Mouse (Mus musculus) midbrain, embryonic 10.5 days (tissue): ENCODE data around the gene Rnf115. TPM values are rescaled to one million over a fixed set of nuclear protein-coding genes. Genes with fewer than 3 reads are reported as not detected.

Experiments
- DNase-seq: peaks from one replicate; pipeline ENCODE4 v3.0.0-alpha.2; 2017; ENCODE audit warnings: low spot score
- H3K27ac ChIP-seq: fragments of 300-500 bp; sonication (generic); replicated peaks from 2 replicates; pipeline ENCODE4 v1.5.1; 2016; ENCODE audit warnings: mild to moderate bottlenecking
- H3K27me3 ChIP-seq: fragments of 300-500 bp; sonication (generic); 2 replicates; pipeline ENCODE4 v1.6.1; 2016; ENCODE audit warnings: low read depth, mild to moderate bottlenecking; ENCODE audit not compliant: poor library complexity, severe bottlenecking
- H3K36me3 ChIP-seq: fragments of 300-500 bp; sonication (generic); 2 replicates; pipeline ENCODE4 v1.6.1; 2016; ENCODE audit warnings: mild to moderate bottlenecking, moderate library complexity
- H3K4me1 ChIP-seq: fragments of 300-500 bp; sonication (generic); 2 replicates; pipeline ENCODE4 v1.6.1; 2016
- H3K4me3 ChIP-seq: fragments of 300-500 bp; sonication (generic); 2 replicates; pipeline ENCODE4 v1.5.1; 2016; ENCODE audit warnings: mild to moderate bottlenecking, moderate library complexity
- H3K9me3 ChIP-seq: fragments of 300-500 bp; sonication (generic); replicated peaks from 2 replicates; pipeline ENCODE4 v1.6.1; 2016; ENCODE audit warnings: mild to moderate bottlenecking
- WGBS: fragments of 180-500 bp; shearing (Covaris S2); methylation state at CpG from one replicate; pipeline ENCODE4 v1.1.7; 2016; 5-methylcytosine and 5-hydroxymethylcytosine counted together
- polyA plus RNA-seq: library from polyadenylated mRNA; unstranded; fragments of >200 nt; fragmentation: Nextera tagmentation; extraction: Ambion mirVana; gene quantifications from 2 replicates; pipeline ENCODE4 v1.2.1, GENCODE M21; 2016

Rnf115 gene
- polyA plus RNA-seq, 1 experiment from 2014 or later, result 73.5 TPM

DNA sequence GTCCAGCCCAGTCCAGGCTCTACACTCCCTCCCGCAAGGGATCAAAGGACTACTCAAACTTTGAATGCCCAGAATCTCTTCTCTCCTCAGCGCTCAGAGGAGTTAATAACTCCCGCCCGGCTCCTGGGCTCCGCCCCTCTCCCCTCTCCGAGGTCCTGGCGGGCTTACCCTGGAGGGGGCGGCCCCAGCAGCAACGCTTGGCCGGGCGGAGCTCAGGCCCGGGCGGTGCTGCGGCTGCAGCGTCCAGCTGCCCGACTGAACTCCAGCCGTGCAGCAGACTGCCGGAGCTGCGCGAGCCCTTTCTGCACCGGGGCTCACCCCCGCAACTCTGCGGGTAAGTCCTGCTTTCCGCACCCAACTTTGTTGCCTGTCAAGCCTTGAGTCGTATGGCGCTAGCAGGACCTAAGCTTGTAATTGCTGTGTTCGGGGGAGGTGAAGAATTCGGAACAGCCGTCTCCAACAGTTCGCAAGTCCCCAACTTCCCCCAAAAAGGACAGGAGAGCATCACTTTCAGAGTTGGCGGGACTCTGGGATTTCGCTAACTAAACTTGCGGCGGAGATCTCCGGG lies 31.2 kb upstream of the Rnf115 start, which contains the start of gene Pias3:
TSS of gene Pias3 (plus strand) at position 187 of the 568 bp plus-strand sequence.
- H3K4me1 ChIP-seq, result peaks cover 46% of the 10 kb centered on the region

DNA sequence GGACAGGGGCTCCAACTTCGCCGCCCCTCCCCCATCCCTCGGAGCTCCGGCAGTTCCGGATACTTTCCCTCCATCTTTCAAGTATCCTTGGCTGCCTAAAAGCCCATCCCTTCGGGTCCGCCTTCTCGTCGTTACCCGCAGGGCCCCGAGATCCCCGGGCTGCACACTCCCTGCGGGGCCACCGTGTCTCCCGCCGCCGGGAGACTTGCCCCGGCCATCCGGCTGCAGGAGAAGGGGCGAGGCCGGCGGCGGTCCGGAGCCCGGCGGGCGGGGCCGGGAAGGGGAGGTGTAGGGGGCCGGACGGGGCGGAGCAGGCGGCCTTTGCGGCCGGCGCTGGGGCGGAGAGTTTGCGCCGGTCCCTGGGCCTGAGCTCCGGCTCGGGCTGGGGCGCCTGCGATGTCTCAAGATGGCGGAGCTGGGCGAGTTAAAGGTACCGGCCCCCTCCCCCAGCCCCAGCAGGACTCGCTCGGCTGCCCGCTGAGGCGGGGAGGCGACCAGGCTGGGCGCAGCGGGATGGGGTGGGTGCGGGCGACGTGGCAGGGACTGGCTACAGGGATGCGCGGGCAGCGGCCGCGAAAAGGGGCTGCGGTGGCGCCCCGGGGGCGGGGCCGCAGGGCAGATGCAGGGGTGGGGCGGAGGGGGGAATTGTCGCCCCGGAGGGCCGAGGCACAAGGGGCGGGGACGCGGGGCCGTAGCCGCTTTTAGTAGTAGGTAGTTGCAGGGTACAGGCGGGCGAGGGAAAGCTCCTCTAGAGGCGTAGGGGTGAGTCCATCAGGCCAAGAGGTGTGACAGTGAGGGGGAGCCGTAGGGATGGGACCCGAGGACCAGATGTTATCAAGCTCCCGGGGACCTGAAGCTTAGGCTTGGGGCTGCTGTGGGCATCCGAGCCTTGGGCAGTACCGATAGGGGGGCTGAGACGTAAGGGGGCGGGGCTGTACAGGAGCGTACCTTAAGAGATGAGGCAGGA lies 30.4 kb upstream of the Rnf115 start:
- Histone ChIP-seq H3K27me3 (no peaks in the 10 kb centered on the region), H3K9me3 (no peaks in the 10 kb centered on the region), H3K36me3 (peaks cover 29% of the 10 kb centered on the region), H3K4me3 (peak overlapping the region; percentile 81), H3K27ac (peak overlapping the region; percentile 94), H3K4me1 (peaks cover 46% of the 10 kb centered on the region)
- WGBS, result under 1% methylated on average over 85 of the region's 85 CpGs
- DNase-seq, result peak; percentile 93

More for the DNA sequence above, 31.2 kb upstream of the Rnf115 start, which contains the start of gene Pias3:
- 0% methylated on average over 35 of the region's 35 CpGs for WGBS
- Histone ChIP-seq H3K36me3 (peaks cover 21% of the 10 kb centered on the region), H3K27me3 (no peaks in the 10 kb centered on the region), H3K9me3 (no peaks in the 10 kb centered on the region), H3K27ac (peak within 1 kb of the TSS; percentile 94), H3K4me3 (peak within 1 kb of the TSS; percentile 81)
- DNase-seq, result peak; percentile 86

DNA sequence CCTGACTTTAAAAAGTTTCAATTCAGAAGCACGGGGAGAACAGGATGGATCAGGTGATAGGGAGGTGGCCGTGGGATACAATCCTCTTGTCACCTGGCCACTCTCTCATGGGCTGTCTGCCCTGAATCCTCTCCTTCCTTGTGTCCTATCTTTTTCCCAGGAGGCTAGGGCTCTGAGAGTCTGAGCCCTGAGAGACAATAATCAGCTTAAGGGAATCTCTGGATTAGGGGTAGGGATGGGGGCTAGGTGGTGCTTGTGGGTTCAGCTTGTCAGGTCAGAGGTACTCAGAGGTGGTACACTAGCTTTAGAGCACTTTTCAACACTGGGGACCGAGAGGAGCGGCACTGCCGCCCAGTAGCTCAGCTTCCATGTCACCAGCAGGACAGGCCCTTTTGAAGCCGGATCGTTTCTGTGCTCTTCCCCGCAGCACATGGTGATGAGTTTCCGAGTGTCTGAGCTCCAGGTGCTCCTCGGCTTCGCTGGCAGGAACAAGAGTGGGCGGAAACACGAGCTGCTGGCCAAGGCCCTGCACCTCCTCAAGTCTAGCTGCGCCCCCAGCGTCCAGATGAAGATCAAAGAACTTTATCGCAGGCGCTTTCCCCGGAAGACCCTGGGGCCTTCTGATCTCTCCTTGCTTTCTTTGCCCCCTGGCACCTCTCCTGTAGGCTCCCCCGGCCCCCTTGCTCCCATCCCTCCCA lies 28.3 kb upstream of the Rnf115 start:
- Histone ChIP-seq H3K27me3 (no peaks in the 10 kb centered on the region), H3K9me3 (no peaks in the 10 kb centered on the region), H3K36me3 (peaks cover 49% of the 10 kb centered on the region), H3K4me1 (peaks cover 38% of the 10 kb centered on the region), H3K4me3 (no peak overlapping the region), H3K27ac (0 out of 2 replicates have a peak overlapping the region, but pooled peaks have one; percentile 28)
- 57% methylated on average over 19 of the region's 19 CpGs for WGBS
- no peak for DNase-seq

DNA sequence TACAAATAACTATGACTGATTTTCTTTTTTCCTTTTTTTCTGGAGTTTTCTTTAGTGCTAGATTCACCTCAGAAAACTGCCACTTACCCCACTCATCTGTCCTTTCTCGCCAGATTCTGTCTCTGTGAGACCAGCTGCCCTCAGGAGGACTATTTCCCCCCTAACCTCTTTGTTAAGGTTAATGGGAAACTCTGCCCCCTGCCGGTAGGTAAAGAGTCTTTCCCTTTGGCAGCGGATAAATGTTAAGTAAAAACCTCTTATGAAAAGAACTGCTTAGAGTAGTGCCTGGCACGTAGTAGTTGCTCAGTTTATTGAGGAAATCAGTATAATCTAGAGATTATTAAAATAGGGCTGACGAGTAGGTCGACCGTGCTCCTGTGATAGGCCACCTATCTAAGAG lies 27.1 kb upstream of the Rnf115 start:
- H3K9me3 ChIP-seq, result no peaks in the 10 kb centered on the region
- H3K36me3 ChIP-seq, result peaks cover 61% of the 10 kb centered on the region
- H3K27me3 ChIP-seq, result no peaks in the 10 kb centered on the region
- DNase-seq, result no peak
- no peak overlapping the region for H3K4me3 ChIP-seq
- no peak overlapping the region for H3K27ac ChIP-seq
- 57% methylated on average over 7 of the region's 7 CpGs for WGBS
- H3K4me1 ChIP-seq, result peaks cover 33% of the 10 kb centered on the region

GRCm38 (mm10) chr3:96701003-96701402 lies 26.5 kb upstream of the Rnf115 start:
- no peak overlapping the region for H3K27ac ChIP-seq
- H3K36me3 ChIP-seq, result peaks cover 65% of the 10 kb centered on the region
- H3K9me3 ChIP-seq, result no peaks in the 10 kb centered on the region
- DNase-seq, result no peak
- 88% methylated on average over 4 of the region's 4 CpGs for WGBS
- H3K4me3 ChIP-seq, result no peak overlapping the region
- H3K27me3 ChIP-seq, result no peaks in the 10 kb centered on the region
- peaks cover 27% of the 10 kb centered on the region for H3K4me1 ChIP-seq

DNA sequence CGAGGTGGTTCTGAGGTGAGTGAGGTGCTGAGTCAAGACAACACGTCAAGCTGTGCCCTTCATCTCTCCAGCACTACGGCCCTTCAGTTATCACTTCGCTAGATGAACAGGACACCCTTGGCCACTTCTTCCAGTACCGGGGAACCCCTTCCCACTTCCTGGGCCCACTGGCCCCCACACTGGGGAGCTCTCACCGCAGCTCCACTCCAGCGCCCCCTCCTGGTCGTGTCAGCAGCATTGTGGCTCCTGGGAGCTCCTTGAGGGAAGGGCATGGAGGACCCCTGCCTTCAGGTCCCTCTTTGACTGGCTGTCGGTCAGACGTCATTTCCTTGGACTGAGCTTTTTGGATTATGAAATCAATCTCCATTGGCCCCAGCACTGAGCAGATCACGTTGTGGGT lies 22.7 kb upstream of the Rnf115 start:
- H3K27ac ChIP-seq, result no peak overlapping the region
- 66% methylated on average over 11 of the region's 11 CpGs for WGBS
- no peak overlapping the region for H3K4me3 ChIP-seq
- DNase-seq, result no peak
- peaks cover 19% of the 10 kb centered on the region for H3K27me3 ChIP-seq
- H3K4me1 ChIP-seq, result peaks cover 12% of the 10 kb centered on the region
- H3K36me3 ChIP-seq, result peaks cover 65% of the 10 kb centered on the region
- H3K9me3 ChIP-seq, result no peaks in the 10 kb centered on the region

- no peaks in the 10 kb centered on the region for H3K9me3 ChIP-seq
- H3K27ac ChIP-seq, result no peak overlapping the region
- peaks cover 12% of the 10 kb centered on the region for H3K4me1 ChIP-seq
- H3K36me3 ChIP-seq, result peaks cover 65% of the 10 kb centered on the region
- H3K27me3 ChIP-seq, result peaks cover 19% of the 10 kb centered on the region
- WGBS, result 95% methylated on average over 11 of the region's 11 CpGs
- no peak overlapping the region for H3K4me3 ChIP-seq
- DNase-seq, result no peak
These were observed 21.2 kb upstream of the Rnf115 start for GRCm38 (mm10) chr3:96706217-96706616.

DNA sequence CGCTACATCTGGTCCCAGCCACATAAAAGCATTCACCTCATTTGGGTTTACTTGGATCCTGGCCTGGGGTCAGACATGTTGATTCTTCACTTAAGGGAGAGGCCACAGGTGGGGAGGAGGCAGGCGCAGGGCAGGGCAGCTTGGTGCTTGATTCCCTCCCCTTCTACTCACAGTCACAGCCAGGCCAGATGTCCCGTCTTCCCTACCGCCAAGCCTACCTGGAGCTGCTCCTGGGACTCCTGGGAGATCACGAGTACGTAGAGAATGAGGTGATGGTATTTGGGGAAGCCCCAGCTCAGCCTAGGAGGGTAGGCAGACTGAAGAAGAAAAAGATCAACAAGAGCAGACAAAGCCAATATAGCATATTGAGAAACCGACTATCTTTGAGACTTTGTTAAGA lies 20.5 kb upstream of the Rnf115 start:
- H3K4me1 ChIP-seq, result peaks cover 12% of the 10 kb centered on the region
- H3K27me3 ChIP-seq, result peaks cover 19% of the 10 kb centered on the region
- no peak overlapping the region for H3K4me3 ChIP-seq
- peaks cover 65% of the 10 kb centered on the region for H3K36me3 ChIP-seq
- H3K27ac ChIP-seq, result no peak overlapping the region
- DNase-seq, result no peak
- 79% methylated on average over 7 of the region's 7 CpGs for WGBS
- H3K9me3 ChIP-seq, result no peaks in the 10 kb centered on the region

GRCm38 (mm10) chr3:96707903-96708683 lies 19.4 kb upstream of the Rnf115 start, which contains the start of gene Nudt17:
Nudt17 (minus strand) TSS chr3:96708562.
- H3K36me3 ChIP-seq, result peaks cover 66% of the 10 kb centered on the region
- WGBS, result 5% methylated on average over 42 of the region's 42 CpGs
- DNase-seq, result peak; percentile 80
- peaks cover 12% of the 10 kb centered on the region for H3K4me1 ChIP-seq
- peak within 1 kb of the TSS; percentile 63 for H3K4me3 ChIP-seq
- no peaks in the 10 kb centered on the region for H3K9me3 ChIP-seq
- peak within 1 kb of the TSS; percentile 68 for H3K27ac ChIP-seq
- H3K27me3 ChIP-seq, result peaks cover 19% of the 10 kb centered on the region

DNA sequence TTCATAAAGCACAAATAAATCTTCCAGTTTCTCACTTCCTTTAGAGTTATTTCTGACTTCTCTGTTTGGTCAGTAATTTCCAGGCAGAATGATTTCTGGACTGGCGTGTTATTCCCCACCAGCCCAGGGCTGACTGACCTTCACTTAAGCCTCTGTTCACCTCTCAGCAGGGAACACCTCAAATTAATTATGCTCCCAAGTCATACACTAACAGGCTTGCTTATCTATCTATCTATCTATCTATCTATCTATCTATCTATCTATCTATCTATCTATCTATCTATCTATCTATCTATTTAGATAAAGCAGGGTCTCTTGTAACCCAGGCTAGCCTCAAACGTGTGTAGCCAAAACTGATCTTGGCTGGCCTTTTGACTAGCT lies 18.8 kb upstream of the Rnf115 start:
- no peak for DNase-seq
- peaks cover 66% of the 10 kb centered on the region for H3K36me3 ChIP-seq
- peak overlapping the region; percentile 63; the same call in 1 of the 2 replicates for H3K4me3 ChIP-seq
- H3K4me1 ChIP-seq, result peaks cover 12% of the 10 kb centered on the region
- peaks cover 19% of the 10 kb centered on the region for H3K27me3 ChIP-seq
- 51% methylated on average over 2 of the region's 2 CpGs for whole genome bisulfite sequencing
- H3K9me3 ChIP-seq, result no peaks in the 10 kb centered on the region
- 0 out of 2 replicates have a peak overlapping the region, but pooled peaks have one; percentile 68 for H3K27ac ChIP-seq

- no peak overlapping the region for H3K4me3 ChIP-seq
- peaks cover 92% of the 10 kb centered on the region for H3K36me3 ChIP-seq
- H3K27me3 ChIP-seq, result no peaks in the 10 kb centered on the region
- 94% methylated on average over 5 of the region's 5 CpGs for WGBS
- DNase-seq, result no peak
- H3K4me1 ChIP-seq, result no peaks in the 10 kb centered on the region; the same call in 1 of the 2 replicates
- no peaks in the 10 kb centered on the region for H3K9me3 ChIP-seq
- no peak overlapping the region for H3K27ac ChIP-seq
These were observed 13.2 kb upstream of the Rnf115 start for GRCm38 (mm10) chr3:96714286-96714685.

DNA sequence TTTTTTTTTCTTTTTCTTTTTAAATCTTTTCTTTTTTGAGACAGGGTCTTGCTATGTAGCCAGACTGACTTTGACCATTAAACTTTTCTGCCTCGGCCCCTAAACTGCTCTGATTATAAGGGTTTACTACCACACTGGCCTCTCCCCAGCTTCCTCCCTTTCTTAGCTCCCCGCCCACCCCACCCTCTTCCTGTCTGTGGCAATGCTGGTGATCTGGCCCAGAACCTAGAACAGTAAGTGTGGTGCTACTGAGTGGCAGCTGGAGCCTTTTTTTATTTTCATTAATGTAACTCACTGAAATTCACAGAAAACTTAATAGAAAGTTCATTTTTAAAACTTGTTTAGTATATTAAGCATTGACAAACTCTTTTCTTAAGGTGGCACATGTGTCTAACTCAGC lies 11.6 kb upstream of the Rnf115 start:
- Histone ChIP-seq H3K4me3 (no peak overlapping the region), H3K27me3 (no peaks in the 10 kb centered on the region), H3K27ac (no peak overlapping the region), H3K36me3 (peaks cover 92% of the 10 kb centered on the region), H3K4me1 (no peaks in the 10 kb centered on the region; the same call in 1 of the 2 replicates), H3K9me3 (no peaks in the 10 kb centered on the region)
- DNase-seq, result no peak
- 89% methylated on average over 2 of the region's 2 CpGs for WGBS
